Mouse (Mus musculus) liver, embryonic 15.5 days (tissue): ENCODE measurements around the gene Mia. TPM values are rescaled to one million over a fixed set of nuclear protein-coding genes. Genes with fewer than 3 reads are reported as not detected.
A peak's percentile ranks its signal among the peaks of the same experiment; 100 is the strongest.

Experiments used
- ATAC-seq: fragments of 200-750 bp; cut with Nextera tagmentation; 2 replicates; pipeline ENCODE4 v1.8.0; 2017; ENCODE audit warnings: moderate number of reproducible peaks, mild to moderate bottlenecking, moderate library complexity; ENCODE audit not compliant: insufficient read depth
- H3K27ac ChIP-seq: fragments of 300-500 bp; sonication (generic); replicated peaks from 2 replicates; pipeline ENCODE4 v1.5.1; 2015; ENCODE audit warnings: mild to moderate bottlenecking, inconsistent platforms
- H3K27me3 ChIP-seq: fragments of 300-500 bp; sonication (generic); 2 replicates; pipeline ENCODE4 v1.6.1; 2015; ENCODE audit warnings: mild to moderate bottlenecking, inconsistent platforms
- H3K36me3 ChIP-seq: fragments of 300-500 bp; sonication (generic); replicated peaks from 2 replicates; pipeline ENCODE4 v1.6.1; 2015; ENCODE audit warnings: moderate library complexity, mild to moderate bottlenecking, inconsistent platforms
- H3K4me1 ChIP-seq: fragments of 300-500 bp; sonication (generic); replicated peaks from 2 replicates; pipeline ENCODE4 v1.6.1; 2015; ENCODE audit warnings: inconsistent platforms
- H3K4me2 ChIP-seq: fragments of 300-500 bp; sonication (generic); 2 replicates; pipeline ENCODE4 v1.6.1; 2015; ENCODE audit warnings: moderate library complexity, mild to moderate bottlenecking, inconsistent platforms
- H3K4me3 ChIP-seq: fragments of 300-500 bp; sonication (generic); replicated peaks from 2 replicates; pipeline ENCODE4 v1.5.1; 2015; ENCODE audit warnings: mild to moderate bottlenecking, inconsistent platforms
- H3K9ac ChIP-seq: fragments of 300-500 bp; sonication (generic); 2 replicates; pipeline ENCODE4 v1.6.1; 2015; ENCODE audit warnings: moderate library complexity, mild to moderate bottlenecking, inconsistent platforms
- H3K9me3 ChIP-seq: fragments of 300-500 bp; sonication (generic); replicated peaks from 2 replicates; pipeline ENCODE4 v1.6.1; 2016; ENCODE audit warnings: inconsistent platforms
- WGBS: fragments of 180-500 bp; shearing (Covaris S2); methylation state at CpG from one replicate; pipeline ENCODE4 v1.1.7; 2015; ENCODE audit warnings: mixed read lengths; ENCODE audit not compliant: insufficient replicate concordance; 5-methylcytosine and 5-hydroxymethylcytosine counted together
- polyA plus RNA-seq: library from polyadenylated mRNA; unstranded; fragments of >200 nt; fragmentation: Nextera tagmentation; extraction: Ambion mirVana; gene quantifications from 2 replicates; pipeline ENCODE4 v1.2.1, GENCODE M21; 2015

Gene Mia
- polyA plus RNA-seq = 0.61 and 1.5 TPM in 2 replicates

DNA sequence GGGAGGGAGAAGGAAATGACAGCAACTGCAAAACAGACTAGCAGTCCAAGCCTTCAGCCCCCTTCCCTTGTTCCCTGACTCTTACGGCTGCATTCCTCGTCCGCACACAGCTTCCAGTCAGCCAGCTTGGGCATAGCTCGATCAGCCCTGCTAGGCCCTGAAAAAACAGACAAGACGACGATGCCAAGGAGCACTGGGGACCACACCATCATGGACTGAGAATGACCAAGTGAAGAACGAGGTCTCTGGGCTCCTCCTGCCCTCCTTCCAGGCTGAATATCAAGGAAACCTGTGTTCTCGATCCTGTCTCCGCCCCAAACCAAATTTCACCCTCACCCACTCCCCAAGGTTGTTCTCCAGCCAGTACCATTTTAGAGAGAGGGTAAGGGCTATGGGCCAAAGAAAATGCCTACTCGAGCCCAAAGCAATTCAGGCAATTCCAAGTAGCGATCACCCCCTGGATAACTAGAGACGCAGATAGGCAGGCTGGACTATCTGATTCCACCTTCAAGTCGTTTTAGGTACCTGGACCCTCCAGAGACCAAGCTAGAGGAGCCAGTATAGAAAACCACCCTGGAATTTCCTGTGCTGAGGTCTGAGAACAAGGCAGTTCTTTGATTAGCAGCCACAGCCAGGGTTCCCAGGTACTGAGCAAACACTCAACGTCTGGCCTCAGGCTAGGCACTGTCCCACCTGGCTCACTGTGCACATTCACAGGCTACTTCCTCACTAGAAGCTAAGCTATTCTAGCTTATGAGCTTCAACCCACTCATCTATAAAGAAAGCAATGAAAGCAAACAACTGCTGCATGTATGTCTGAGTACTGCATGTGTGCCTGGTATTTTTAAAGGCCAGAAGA lies at the start of gene Mia, which contains the start of gene Gm21983:
TSS of gene Mia (minus strand) at position 321 of the 859 bp plus-strand sequence.
TSS of gene Gm21983 (minus strand) at position 250 of the 859 bp plus-strand sequence.
- no peak for ATAC-seq
- Histone ChIP-seq H3K4me1 (peaks cover 33% of the 10 kb centered on the region), H3K27me3 (no peaks in the 10 kb centered on the region), H3K9me3 (no peaks in the 10 kb centered on the region), H3K4me3 (no peak within 1 kb of the TSS), H3K9ac (no peak within 1 kb of the TSS), H3K36me3 (peaks cover 20% of the 10 kb centered on the region), H3K4me2 (no peak within 1 kb of the TSS), H3K27ac (0 out of 2 replicates have a peak within 1 kb of the TSS, but pooled peaks have one; percentile 58)
- WGBS = 61% methylated on average over 14 of the region's 14 CpGs

DNA sequence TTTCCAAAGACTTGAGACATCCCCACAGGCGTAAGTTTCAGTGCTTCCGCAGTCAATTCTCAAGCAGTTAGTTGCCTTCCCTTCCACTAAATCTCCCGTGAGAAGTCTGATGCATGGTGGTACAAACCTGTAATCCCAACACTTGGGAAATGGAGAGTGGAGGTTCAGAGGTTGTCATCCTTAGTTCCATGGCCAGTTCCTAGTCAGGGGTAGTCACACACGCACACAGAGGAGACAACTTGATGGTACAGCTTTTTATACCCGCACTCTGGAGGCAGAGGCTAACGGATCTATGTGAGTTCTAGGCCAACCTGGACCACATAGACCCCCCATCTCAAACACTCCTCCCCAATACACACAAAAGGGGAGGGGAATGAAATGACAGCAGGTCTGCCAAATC lies 47.9 kb upstream of the Mia start:
- Histone ChIP-seq H3K4me3 (peak overlapping the region; percentile 85), H3K27ac (peak overlapping the region; percentile 84), H3K9me3 (no peaks in the 10 kb centered on the region), H3K9ac (peak overlapping the region; percentile 81), H3K4me2 (peak overlapping the region; percentile 93), H3K4me1 (peaks cover 74% of the 10 kb centered on the region), H3K27me3 (no peaks in the 10 kb centered on the region), H3K36me3 (no peaks in the 10 kb centered on the region)
- 14% methylated on average over 6 of the region's 6 CpGs for WGBS
- no peak for ATAC-seq

DNA sequence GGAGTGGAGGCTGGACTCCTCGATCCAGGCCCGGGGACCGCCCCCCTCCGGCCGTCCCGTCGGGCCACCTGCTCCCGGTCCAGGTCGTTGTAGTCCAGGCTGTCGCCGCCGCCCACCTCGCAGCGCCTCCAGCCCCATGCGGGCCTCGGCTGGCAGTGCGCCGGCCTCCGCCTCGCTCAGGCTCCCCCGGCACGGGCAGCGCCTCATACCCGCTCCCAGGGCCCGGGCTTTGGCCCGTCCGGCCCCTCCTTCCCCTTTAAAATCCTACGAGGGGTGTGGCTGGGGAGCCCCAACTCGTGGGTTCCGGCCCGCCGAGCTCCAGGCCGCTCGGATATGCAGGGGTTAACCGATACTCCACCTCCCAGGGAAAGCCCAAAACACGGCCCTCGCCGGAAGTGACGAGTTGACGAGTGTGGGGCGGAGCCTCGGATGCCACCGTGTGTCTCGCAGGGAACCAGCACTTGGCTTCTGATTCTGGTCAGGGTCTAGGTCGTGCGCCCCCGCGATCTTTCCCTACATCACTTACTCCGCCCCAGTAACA lies 47.4 kb upstream of the Mia start, which contains the start of gene Itpkc:
TSS of gene Itpkc (minus strand) at position 381 of the 541 bp plus-strand sequence.
- Histone ChIP-seq H3K9me3 (no peaks in the 10 kb centered on the region), H3K36me3 (no peaks in the 10 kb centered on the region), H3K27me3 (no peaks in the 10 kb centered on the region), H3K4me1 (peaks cover 74% of the 10 kb centered on the region), H3K4me2 (peak within 1 kb of the TSS; percentile 93), H3K27ac (peak within 1 kb of the TSS; percentile 84), H3K4me3 (peak within 1 kb of the TSS; percentile 85), H3K9ac (peak within 1 kb of the TSS; percentile 81)
- WGBS = under 1% methylated on average over 49 of the region's 49 CpGs
- ATAC-seq = peak; percentile 81

DNA sequence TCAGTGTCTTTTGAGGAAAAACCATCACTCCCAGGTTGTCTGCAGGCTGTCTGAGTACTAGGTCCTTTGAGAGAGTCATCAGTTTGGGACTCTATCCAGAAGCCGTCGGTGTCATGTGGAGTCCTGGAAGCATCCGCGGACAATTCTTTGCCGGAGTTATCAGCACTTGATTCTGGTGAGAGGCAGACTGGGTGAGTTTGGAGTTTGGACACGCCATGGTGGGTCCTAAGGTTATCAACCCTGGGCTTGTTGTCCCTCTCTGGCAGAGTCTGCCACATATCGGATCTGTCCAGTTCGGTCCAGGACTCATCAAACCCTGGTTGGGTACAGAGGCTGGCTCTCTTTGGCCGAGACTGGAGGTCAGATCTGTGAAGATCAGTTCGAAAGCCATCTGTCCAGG lies 46.7 kb upstream of the Mia start:
- Histone ChIP-seq H3K27ac (peak overlapping the region; percentile 84), H3K4me1 (peaks cover 76% of the 10 kb centered on the region)

DNA sequence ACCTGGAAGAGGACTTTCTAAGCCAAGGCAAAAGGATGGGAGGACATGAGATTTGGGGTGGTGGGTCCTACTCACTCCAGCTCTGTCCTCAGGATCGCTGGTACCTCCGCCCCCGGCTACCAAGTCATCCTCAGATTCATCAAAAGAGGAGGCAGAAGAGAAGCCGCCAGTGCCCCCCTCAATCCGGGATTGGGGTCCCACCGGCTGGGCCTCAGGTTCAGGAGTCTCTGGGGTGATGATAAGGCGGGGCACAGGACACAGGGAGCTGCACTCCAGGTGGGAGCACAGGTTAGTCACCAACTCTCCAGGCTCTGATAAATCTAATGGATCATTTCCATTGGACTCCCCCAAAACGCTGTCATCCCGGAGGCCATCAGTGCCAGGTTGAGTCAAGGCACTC lies 46.3 kb upstream of the Mia start:
- no peaks in the 10 kb centered on the region for H3K36me3 ChIP-seq
- peak overlapping the region; percentile 93 for H3K4me2 ChIP-seq
- no peaks in the 10 kb centered on the region for H3K9me3 ChIP-seq
- no peak for ATAC-seq
- peak overlapping the region; percentile 84 for H3K27ac ChIP-seq
- H3K9ac ChIP-seq = peak overlapping the region; percentile 81
- peak overlapping the region; percentile 85 for H3K4me3 ChIP-seq
- WGBS = 44% methylated on average over 9 of the region's 9 CpGs
- peaks cover 76% of the 10 kb centered on the region for H3K4me1 ChIP-seq
- H3K27me3 ChIP-seq = no peaks in the 10 kb centered on the region

More for the DNA sequence above, 46.7 kb upstream of the Mia start:
- 6% methylated on average over 10 of the region's 10 CpGs for WGBS
- Histone ChIP-seq H3K9me3 (no peaks in the 10 kb centered on the region), H3K36me3 (no peaks in the 10 kb centered on the region), H3K9ac (peak overlapping the region; percentile 81), H3K4me2 (peak overlapping the region; percentile 93), H3K4me3 (peak overlapping the region; percentile 85), H3K27me3 (no peaks in the 10 kb centered on the region)
- ATAC-seq = no peak

DNA sequence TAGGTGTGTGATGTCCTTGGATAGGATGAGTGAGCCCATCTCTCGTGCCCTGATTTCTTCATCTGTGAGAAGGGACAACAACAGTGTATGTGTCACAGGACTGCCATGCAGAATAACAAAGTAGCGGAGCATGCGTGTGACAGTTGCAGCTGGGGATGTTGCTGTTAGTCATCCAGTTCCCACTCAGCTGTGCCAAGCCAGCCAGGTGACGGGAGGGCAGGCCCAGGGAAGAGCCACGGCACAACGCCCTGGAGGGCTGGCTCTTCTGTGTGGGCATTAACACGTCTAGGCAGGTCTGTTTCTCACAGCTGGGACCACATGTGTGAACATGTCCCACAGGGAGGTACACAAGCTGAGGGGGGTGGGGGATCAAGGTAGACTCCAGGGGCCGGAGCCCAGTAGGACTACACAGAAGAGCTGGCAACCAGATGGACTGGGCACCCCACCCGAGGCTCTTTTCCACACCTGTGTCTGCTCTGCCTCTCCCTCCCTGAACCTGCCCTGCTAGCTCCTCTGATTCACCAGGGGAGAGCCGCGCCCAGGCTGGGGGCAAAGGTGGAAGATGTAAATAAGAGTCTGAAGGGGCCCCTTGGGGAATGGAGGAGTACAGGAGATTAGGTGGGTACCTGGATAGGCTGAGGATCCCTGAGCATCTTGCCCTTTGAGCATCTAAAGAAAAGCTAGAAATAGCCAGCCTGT lies 44.1 kb upstream of the Mia start:
- H3K9ac ChIP-seq = no peak overlapping the region
- no peaks in the 10 kb centered on the region for H3K27me3 ChIP-seq
- H3K4me1 ChIP-seq = peaks cover 83% of the 10 kb centered on the region
- H3K4me3 ChIP-seq = no peak overlapping the region
- no peaks in the 10 kb centered on the region for H3K9me3 ChIP-seq
- no peak overlapping the region for H3K27ac ChIP-seq
- ATAC-seq = no peak
- 80% methylated on average over 11 of the region's 11 CpGs for WGBS
- H3K36me3 ChIP-seq = no peaks in the 10 kb centered on the region
- H3K4me2 ChIP-seq = peak overlapping the region; percentile 93; the same call in 1 of the 2 replicates

DNA sequence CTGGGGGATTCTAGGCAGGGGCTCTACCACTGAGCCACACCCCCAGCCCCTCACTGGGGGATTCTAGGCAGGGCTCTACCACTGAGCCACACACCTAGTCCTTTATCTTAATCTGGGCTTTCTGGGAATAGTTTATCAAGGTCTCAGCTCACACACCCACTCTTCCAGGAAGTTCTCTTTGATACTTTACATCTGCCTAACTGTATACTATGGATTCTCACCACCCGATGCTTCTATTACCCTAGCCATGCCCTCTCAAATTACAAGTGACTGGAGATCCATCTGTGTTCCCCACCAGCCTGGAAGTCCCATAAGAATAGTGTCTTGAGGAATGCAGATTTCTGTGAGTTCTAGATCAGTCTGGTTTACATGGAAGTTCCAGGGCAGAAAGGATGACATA lies 41.6 kb upstream of the Mia start:
- H3K4me1 ChIP-seq = peaks cover 64% of the 10 kb centered on the region
- H3K9ac ChIP-seq = no peak overlapping the region
- peak; percentile 18; the same call in 1 of the 2 replicates for ATAC-seq
- no peaks in the 10 kb centered on the region for H3K9me3 ChIP-seq
- no peak overlapping the region for H3K27ac ChIP-seq
- WGBS = 28% methylated on average over 1 of the region's 1 CpGs
- no peak overlapping the region for H3K4me3 ChIP-seq
- 0 out of 2 replicates have a peak, but pooled peaks cover 3% of the 10 kb centered on the region for H3K36me3 ChIP-seq
- no peaks in the 10 kb centered on the region for H3K27me3 ChIP-seq
- H3K4me2 ChIP-seq = peak overlapping the region; percentile 10; the same call in 1 of the 2 replicates

DNA sequence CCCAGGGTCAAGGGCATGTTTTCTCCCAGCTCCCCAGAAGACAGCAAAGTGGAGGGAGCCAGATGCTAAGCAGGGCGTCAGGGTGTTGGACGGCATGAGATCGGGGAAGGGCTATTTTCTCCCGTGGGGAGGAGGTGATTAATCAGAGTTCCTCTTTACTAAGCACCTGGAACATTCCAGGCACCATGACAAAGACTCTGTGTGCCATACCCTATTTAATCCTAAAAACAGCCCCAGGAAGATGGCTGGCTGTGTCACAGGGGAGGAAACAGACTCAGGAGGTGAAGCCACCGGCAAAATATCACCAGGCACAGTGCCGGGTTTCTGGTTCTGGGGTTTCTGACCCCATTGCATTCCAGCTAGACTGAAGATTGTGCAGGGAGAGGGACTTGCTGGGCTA lies 41.0 kb upstream of the Mia start:
- 64% methylated on average over 6 of the region's 6 CpGs for WGBS
- no peak overlapping the region for H3K9ac ChIP-seq
- H3K4me3 ChIP-seq = no peak overlapping the region
- no peak for ATAC-seq
- peaks cover 58% of the 10 kb centered on the region for H3K4me1 ChIP-seq
- no peak overlapping the region for H3K27ac ChIP-seq
- 0 out of 2 replicates have a peak, but pooled peaks cover 3% of the 10 kb centered on the region for H3K36me3 ChIP-seq
- H3K9me3 ChIP-seq = no peaks in the 10 kb centered on the region
- no peaks in the 10 kb centered on the region for H3K27me3 ChIP-seq
- H3K4me2 ChIP-seq = no peak overlapping the region

DNA sequence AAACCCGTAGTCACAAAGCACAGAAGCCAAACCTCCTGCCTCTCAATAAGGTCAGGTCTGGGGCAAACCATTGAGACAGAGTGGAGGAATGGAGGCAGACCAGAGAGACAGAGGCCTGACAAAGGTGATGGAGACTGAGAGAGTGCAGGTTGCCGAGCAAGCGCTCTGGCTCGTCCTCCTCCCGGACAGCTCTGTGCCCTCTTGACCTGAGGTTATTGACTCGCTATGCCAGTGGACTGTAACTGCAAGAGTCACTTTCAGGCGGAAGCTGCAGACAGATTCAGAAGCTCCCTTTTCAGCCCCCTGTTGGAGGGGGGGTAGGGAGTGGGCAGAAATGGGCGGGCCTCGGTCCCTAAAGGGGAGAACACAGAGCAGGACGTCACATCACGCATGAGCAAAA lies 39.0 kb upstream of the Mia start:
- peak; percentile 62 for ATAC-seq
- H3K36me3 ChIP-seq = peaks cover 6% of the 10 kb centered on the region; the same call in 1 of the 2 replicates

DNA sequence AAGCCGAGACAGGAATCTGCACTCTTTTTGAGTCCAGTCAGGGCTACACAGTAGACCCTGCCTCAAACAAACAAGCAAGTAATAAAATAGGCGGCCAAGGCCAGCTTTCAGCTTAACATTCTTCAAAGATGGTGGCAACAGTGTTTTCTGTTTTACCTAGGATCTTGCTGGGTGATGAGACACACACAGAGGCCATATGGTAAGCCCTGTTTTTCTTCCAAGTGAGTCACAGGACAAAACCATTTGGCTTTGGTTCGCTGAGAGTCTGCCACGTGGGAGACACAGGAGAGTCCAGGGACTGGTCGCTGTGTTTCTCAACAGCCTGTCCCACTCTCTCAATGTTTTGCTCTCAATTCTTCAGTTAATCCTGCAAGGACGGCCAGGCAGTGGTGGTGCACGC lies 37.6 kb upstream of the Mia start:
- Histone ChIP-seq H3K9me3 (no peaks in the 10 kb centered on the region), H3K4me1 (peaks cover 25% of the 10 kb centered on the region), H3K4me3 (no peak overlapping the region), H3K27me3 (no peaks in the 10 kb centered on the region), H3K36me3 (peaks cover 13% of the 10 kb centered on the region), H3K27ac (no peak overlapping the region), H3K4me2 (no peak overlapping the region), H3K9ac (no peak overlapping the region)
- WGBS = 69% methylated on average over 7 of the region's 7 CpGs
- no peak for ATAC-seq

More for the DNA sequence above, 39.0 kb upstream of the Mia start:
- WGBS = 69% methylated on average over 11 of the region's 11 CpGs
- Histone ChIP-seq H3K9ac (no peak overlapping the region), H3K9me3 (no peaks in the 10 kb centered on the region), H3K4me2 (no peak overlapping the region), H3K4me1 (peaks cover 38% of the 10 kb centered on the region), H3K27ac (no peak overlapping the region), H3K27me3 (no peaks in the 10 kb centered on the region), H3K4me3 (no peak overlapping the region)

DNA sequence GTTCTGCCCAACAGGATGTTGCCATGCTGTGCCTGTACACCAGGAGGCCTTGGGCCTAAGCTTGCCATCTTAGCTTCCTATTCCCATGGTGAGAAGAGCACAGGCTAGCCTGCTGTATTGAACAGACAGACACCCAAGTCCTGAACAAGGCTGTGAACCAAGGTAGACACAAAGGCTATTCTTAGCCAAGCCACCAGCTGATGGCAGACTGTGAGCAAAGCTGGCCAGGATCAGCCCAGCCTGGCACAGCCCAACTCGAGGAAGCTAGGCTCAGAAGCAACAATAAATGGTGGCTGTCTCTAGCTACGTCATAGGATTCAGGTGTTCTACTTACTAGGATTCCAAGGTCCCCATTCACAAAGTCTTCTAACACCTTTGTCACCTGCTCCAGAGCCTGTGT lies 31.7 kb upstream of the Mia start:
- no peak overlapping the region for H3K9ac ChIP-seq
- 59% methylated on average over 2 of the region's 2 CpGs for WGBS
- H3K27me3 ChIP-seq = no peaks in the 10 kb centered on the region
- ATAC-seq = no peak
- H3K36me3 ChIP-seq = peaks cover 41% of the 10 kb centered on the region
- H3K27ac ChIP-seq = no peak overlapping the region
- no peak overlapping the region for H3K4me3 ChIP-seq
- no peaks in the 10 kb centered on the region for H3K4me1 ChIP-seq
- H3K9me3 ChIP-seq = no peaks in the 10 kb centered on the region
- no peak overlapping the region for H3K4me2 ChIP-seq
